21 mouse cellular contexts compared by ENCODE assay signal in genomic region chr12:41345621-41346020, GRCm38 (mm10).
DNase-seq lines count a peak whose midpoint lies in the region; ATAC-seq and TF ChIP-seq lines count a peak whose summit lies in the region.
"Had no signal": no experiment of that assay in that cellular context is flagged by ENCODE, and none has a peak within 500 bp of the region (broad histone marks: within the 10 kb centered on the region; RNA-seq: fewer than 3 reads in every experiment).

No protein-coding gene starts in this region.

- H3K27ac ChIP-seq in liver, adult 2 months (replicated peaks; ENCODE audit: insufficient read depth, low read depth, low read length): peak overlapping the region; percentile 37; the same call in 1 of the 2 replicates
- H3K27ac ChIP-seq in liver, embryonic 12.5 days: no peak overlapping the region
- H3K27ac ChIP-seq in midbrain, embryonic 11.5 days (ENCODE audit: low read depth, low read length): no peak overlapping the region
- no peak overlapping the region for H3K27ac ChIP-seq in midbrain, postnatal 0 days (ENCODE audit: low read depth, low read length)
- H3K27ac ChIP-seq in testis, adult 2 months (ENCODE audit: control insufficient read depth, insufficient read depth, low read depth, low read length): no peak overlapping the region; the same call in 1 of the 2 replicates

- H3K4me1 ChIP-seq in liver, adult 2 months (ENCODE audit: control insufficient read depth, insufficient read depth, low read length): peaks cover 7% of the 10 kb centered on the region
- H3K4me1 ChIP-seq in liver, embryonic 12.5 days: no peaks in the 10 kb centered on the region
- no peaks in the 10 kb centered on the region for H3K4me1 ChIP-seq in midbrain, embryonic 11.5 days (ENCODE audit: control insufficient read depth, insufficient read depth, low read length)
- no peaks in the 10 kb centered on the region for H3K4me1 ChIP-seq in midbrain, postnatal 0 days (ENCODE audit: insufficient read depth, low read length)
- no peaks in the 10 kb centered on the region for H3K4me1 ChIP-seq in testis, adult 2 months (ENCODE audit: control insufficient read depth, insufficient read depth, low read length)

- no peaks in the 10 kb centered on the region for H3K27me3 ChIP-seq in liver, adult 2 months (ENCODE audit: control insufficient read depth, insufficient read depth, low read length)
- H3K27me3 ChIP-seq in liver, embryonic 12.5 days (replicated peaks): no peaks in the 10 kb centered on the region
- H3K27me3 ChIP-seq in midbrain, embryonic 11.5 days (ENCODE audit: control insufficient read depth, insufficient read depth, low read length): no peaks in the 10 kb centered on the region
- H3K27me3 ChIP-seq in midbrain, postnatal 0 days (ENCODE audit: insufficient read depth, low read length): no peaks in the 10 kb centered on the region
- H3K27me3 ChIP-seq in testis, adult 2 months (ENCODE audit: control insufficient read depth, insufficient read depth, low read length): no peaks in the 10 kb centered on the region
- H3K27me3 ChIP-seq: CH12.LX, Patski had no signal

- H3K79me2 ChIP-seq in liver, adult 2 months (ENCODE audit: control insufficient read depth, insufficient read depth, low read length): no peaks in the 10 kb centered on the region

- no peak for TF ChIP-seq CTCF in liver, adult 2 months (IDR thresholded peaks at IDR 0.05; ENCODE audit: low read depth, low read length)
- no peak for TF ChIP-seq CTCF in midbrain, postnatal 0 days (IDR thresholded peaks at IDR 0.05)
- TF ChIP-seq CTCF in testis, adult 2 months (IDR thresholded peaks at IDR 0.05; ENCODE audit: control insufficient read depth, insufficient read depth, insufficient replicate concordance, low read depth, low read length): no peak

- no peaks in the 10 kb centered on the region for H3K36me3 ChIP-seq in liver, adult 2 months (ENCODE audit: control insufficient read depth, insufficient read depth, low read length)
- no peaks in the 10 kb centered on the region for H3K36me3 ChIP-seq in liver, embryonic 12.5 days
- H3K36me3 ChIP-seq in midbrain, embryonic 11.5 days (ENCODE audit: control insufficient read depth, insufficient read depth, low read length): no peaks in the 10 kb centered on the region
- no peaks in the 10 kb centered on the region for H3K36me3 ChIP-seq in midbrain, postnatal 0 days (ENCODE audit: insufficient read depth, low read length)
- no peaks in the 10 kb centered on the region for H3K36me3 ChIP-seq in testis, adult 2 months (ENCODE audit: control insufficient read depth, insufficient read depth, low read length)
- H3K36me3 ChIP-seq: G1E had no signal

- TF ChIP-seq POLR2A in liver, adult 2 months (IDR thresholded peaks at IDR 0.05; ENCODE audit: extremely low read depth, insufficient read depth, low read length): no peak
- TF ChIP-seq POLR2A in testis, adult 2 months (IDR thresholded peaks at IDR 0.05; ENCODE audit: control insufficient read depth, low read depth, low read length): no peak

- no peaks in the 10 kb centered on the region for H3K9me3 ChIP-seq in liver, embryonic 12.5 days (replicated peaks)
- no peaks in the 10 kb centered on the region for H3K9me3 ChIP-seq in midbrain, embryonic 11.5 days (ENCODE audit: control insufficient read depth, low read length)
- no peaks in the 10 kb centered on the region for H3K9me3 ChIP-seq in midbrain, postnatal 0 days (ENCODE audit: low read length)

- WGBS in liver, adult 2 months: 30% methylated on average over 4 of the region's 4 CpGs
- WGBS in liver, embryonic 12.5 days (ENCODE audit: insufficient replicate concordance): 69% methylated on average over 4 of the region's 4 CpGs
- WGBS in midbrain, embryonic 11.5 days: 73% methylated on average over 4 of the region's 4 CpGs
- 83% methylated on average over 4 of the region's 4 CpGs for WGBS in midbrain, postnatal 0 days

- DNase-seq in liver, adult 2 months (ENCODE audit: extremely low read depth, low read depth, low spot score): peak; percentile 92
- DNase-seq in midbrain, embryonic 11.5 days (ENCODE audit: low spot score, missing footprints): peak; percentile 23
- no peak for DNase-seq in midbrain, postnatal 0 days (ENCODE audit: low spot score)
- no peak for DNase-seq in testis, postnatal 14 days (ENCODE audit: low spot score)
- DNase-seq: adrenal gland, adult 2 months; adrenal gland, adult 8-10 months; adrenal gland, postnatal 10 days; adrenal gland, postnatal 14 days; adrenal gland, postnatal 25 days; adrenal gland, postnatal 36 days; B cell, adult 2 months; cerebellum, adult 11 months; cerebellum, adult 11-12 months; cerebellum, adult 18-20 months had no signal

- no peak overlapping the region for H3K4me2 ChIP-seq in liver, embryonic 12.5 days
- no peak overlapping the region for H3K4me2 ChIP-seq in midbrain, embryonic 11.5 days
- H3K4me2 ChIP-seq in midbrain, postnatal 0 days (ENCODE audit: low read depth, low read length, poor library complexity, severe bottlenecking): no peak overlapping the region

- no peak overlapping the region for H3K4me3 ChIP-seq in liver, adult 2 months (ENCODE audit: insufficient read depth, low read depth, low read length)
- H3K4me3 ChIP-seq in liver, embryonic 12.5 days: no peak overlapping the region
- no peak overlapping the region for H3K4me3 ChIP-seq in midbrain, embryonic 11.5 days (ENCODE audit: low read depth, low read length)
- H3K4me3 ChIP-seq in midbrain, postnatal 0 days (ENCODE audit: low read depth, low read length): no peak overlapping the region
- peak overlapping the region; percentile 25 for H3K4me3 ChIP-seq in testis, adult 2 months (ENCODE audit: control insufficient read depth, low read depth, low read length)

- ATAC-seq in liver, embryonic 12.5 days: no peak
- ATAC-seq in midbrain, embryonic 11.5 days (ENCODE audit: low FRiP score): no peak
- no peak for ATAC-seq in midbrain, postnatal 0 days (ENCODE audit: low FRiP score)
- ATAC-seq: activated CD4-positive, CD25-positive, alpha-beta regulatory T cell, adult 4 months; CD4-positive, CD25-positive, alpha-beta regulatory T cell, adult 4 months; Patski had no signal

- H3K9ac ChIP-seq in liver, adult 2 months (ENCODE audit: low read depth, low read length): no peak overlapping the region
- no peak overlapping the region for H3K9ac ChIP-seq in liver, embryonic 12.5 days
- no peak overlapping the region for H3K9ac ChIP-seq in midbrain, embryonic 11.5 days (ENCODE audit: low read length)
- no peak overlapping the region for H3K9ac ChIP-seq in midbrain, postnatal 0 days (replicated peaks; ENCODE audit: low read length, poor library complexity, severe bottlenecking)

Comparison
In these comparisons a context has a peak if more than half of its experiments do, and no peak if none do; other contexts are left out.
1. DNase-seq: peak in liver, adult 2 months (single experiment) and midbrain, embryonic 11.5 days (single experiment); none in midbrain, postnatal 0 days (single experiment) and testis, postnatal 14 days (single experiment).